Mouse (Mus musculus) bone marrow, adult 2 months (tissue): ENCODE measurements at regions not wholly inside any gene's neighbourhood (a gene's known extent, or its start where the extent isn't known, plus 50 kb on each side); places are given as distances from the start of the nearest gene placed in this dataset.

ENCODE experiments used
- H3K27ac ChIP-seq: fragments of 200-500 bp; 2 replicates; pipeline ENCODE4 v1.5.1; 2012; ENCODE audit warnings: low read depth, mild to moderate bottlenecking, control low read depth, inconsistent platforms, low read length; ENCODE audit not compliant: control insufficient read depth, poor library complexity, insufficient read depth
- H3K4me1 ChIP-seq: fragments of 200-500 bp; 2 replicates; pipeline ENCODE4 v1.6.1; 2011; ENCODE audit warnings: low read length; ENCODE audit not compliant: control insufficient read depth, insufficient read depth
- H3K4me3 ChIP-seq: fragments of 200-500 bp; replicated peaks from 2 replicates; pipeline ENCODE3; 2011; ENCODE audit warnings: mild to moderate bottlenecking, low read depth, low read length, control low read depth; ENCODE audit not compliant: control insufficient read depth
- CTCF ChIP-seq: fragments of 200-500 bp; IDR thresholded peaks from 2 replicates; pipeline ENCODE4 v1.5.1; 2011; ENCODE audit warnings: low read length, control low read depth; ENCODE audit not compliant: control insufficient read depth, insufficient read depth
- POLR2A ChIP-seq: fragments of 200-500 bp; IDR thresholded peaks from 2 replicates; pipeline ENCODE4 v1.6.1; 2011; ENCODE audit warnings: low read depth, mild to moderate bottlenecking, control low read depth, low read length, borderline replicate concordance; ENCODE audit not compliant: control insufficient read depth
- WGBS: fragments of 180-500 bp; shearing (Covaris S2); methylation state at CpG from one replicate; pipeline ENCODE4 v1.1.7; 2018; 5-methylcytosine and 5-hydroxymethylcytosine counted together

GRCm38 (mm10) chr16:77885060-77885679 lies 283.3 kb upstream of the Gm11146 start:
- H3K27ac ChIP-seq, result no peak overlapping the region
- H3K4me1 ChIP-seq, result no peaks in the 10 kb centered on the region
- TF ChIP-seq POLR2A (no peak), CTCF (no peak)
- 83% methylated on average over 15 of the region's 15 CpGs for WGBS
- no peak overlapping the region for H3K4me3 ChIP-seq

DNA sequence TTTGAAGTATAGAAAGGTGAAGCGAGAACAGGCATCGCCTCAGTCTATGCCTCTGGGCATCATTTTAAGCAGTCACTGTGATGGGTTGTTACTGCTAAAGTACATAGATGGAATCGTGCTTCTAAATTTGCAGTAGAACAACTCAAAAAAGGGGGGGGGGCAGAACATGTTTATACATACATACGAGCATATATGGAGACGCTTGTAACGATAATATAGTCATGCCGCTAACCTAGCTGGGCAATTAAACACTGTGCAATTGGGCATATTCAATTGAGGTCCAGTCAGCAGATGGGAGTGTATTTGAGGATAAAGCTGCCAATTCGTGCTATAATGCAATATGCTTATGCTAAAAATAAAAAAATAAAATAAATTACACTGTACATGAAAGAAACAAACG lies 282.6 kb upstream of the Gm11146 start:
- no peak overlapping the region for H3K4me3 ChIP-seq
- TF ChIP-seq POLR2A (no peak), CTCF (no peak)
- WGBS, result 85% methylated on average over 9 of the region's 9 CpGs
- H3K4me1 ChIP-seq, result no peaks in the 10 kb centered on the region
- no peak overlapping the region for H3K27ac ChIP-seq

- H3K4me1 ChIP-seq, result no peaks in the 10 kb centered on the region
- WGBS, result 65% methylated on average over 1 of the region's 1 CpGs
- no peak overlapping the region for H3K4me3 ChIP-seq
- TF ChIP-seq POLR2A, result no peak
- no peak for TF ChIP-seq CTCF
- no peak overlapping the region for H3K27ac ChIP-seq
Observed at GRCm38 (mm10) chr16:77877006-77877405, 275.1 kb upstream of the Gm11146 start.

- no peak for TF ChIP-seq CTCF
- no peak for TF ChIP-seq POLR2A
- no peak overlapping the region for H3K27ac ChIP-seq
- H3K4me3 ChIP-seq, result no peak overlapping the region
- no peaks in the 10 kb centered on the region for H3K4me1 ChIP-seq
- 77% methylated on average over 5 of the region's 5 CpGs for WGBS
Observed at GRCm38 (mm10) chr16:77863246-77863645, 261.4 kb upstream of the Gm11146 start.

DNA sequence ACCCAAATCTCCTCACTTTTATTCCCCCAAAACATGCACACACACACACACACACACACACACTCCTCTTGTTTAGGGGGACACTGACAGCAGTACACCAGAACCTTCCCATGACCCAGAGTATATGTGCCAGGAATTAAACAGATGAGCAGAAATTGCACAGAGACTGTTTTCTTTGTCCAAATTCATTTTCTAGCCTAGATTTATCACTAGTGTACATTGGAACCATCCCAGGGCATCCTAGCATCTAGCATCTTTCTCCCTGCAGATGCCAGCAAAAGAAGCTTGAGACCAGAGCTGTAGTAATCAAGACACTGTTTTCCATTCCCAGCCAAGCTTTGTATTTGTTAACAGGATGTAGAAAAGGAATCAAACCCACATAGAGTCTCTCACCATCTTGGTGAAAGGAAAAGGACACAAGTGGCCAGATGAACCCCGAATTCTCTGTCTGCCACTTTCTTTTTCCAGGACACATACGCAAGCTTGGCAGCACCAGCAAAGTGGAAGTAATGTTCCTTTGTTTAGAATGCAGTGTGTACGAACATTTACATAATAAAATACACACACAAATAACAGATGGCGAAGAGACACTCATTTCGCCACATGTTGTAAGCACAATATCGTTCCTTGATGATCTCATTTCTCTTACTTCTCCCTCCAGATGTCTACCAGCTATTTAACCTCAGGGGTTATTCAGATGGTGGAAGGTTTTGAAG lies 250.3 kb upstream of the Gm11146 start:
- 83% methylated on average over 6 of the region's 6 CpGs for whole genome bisulfite sequencing
- no peak overlapping the region for H3K27ac ChIP-seq
- H3K4me1 ChIP-seq, result no peaks in the 10 kb centered on the region
- no peak for TF ChIP-seq CTCF
- no peak for TF ChIP-seq POLR2A
- H3K4me3 ChIP-seq, result no peak overlapping the region

- H3K4me3 ChIP-seq, result no peak overlapping the region
- no peaks in the 10 kb centered on the region for H3K4me1 ChIP-seq
- no peak overlapping the region for H3K27ac ChIP-seq
- 73% methylated on average over 13 of the region's 13 CpGs for WGBS
- TF ChIP-seq CTCF (no peak), POLR2A (no peak)
Observed at GRCm38 (mm10) chr16:77851206-77852065, 249.5 kb upstream of the Gm11146 start.

DNA sequence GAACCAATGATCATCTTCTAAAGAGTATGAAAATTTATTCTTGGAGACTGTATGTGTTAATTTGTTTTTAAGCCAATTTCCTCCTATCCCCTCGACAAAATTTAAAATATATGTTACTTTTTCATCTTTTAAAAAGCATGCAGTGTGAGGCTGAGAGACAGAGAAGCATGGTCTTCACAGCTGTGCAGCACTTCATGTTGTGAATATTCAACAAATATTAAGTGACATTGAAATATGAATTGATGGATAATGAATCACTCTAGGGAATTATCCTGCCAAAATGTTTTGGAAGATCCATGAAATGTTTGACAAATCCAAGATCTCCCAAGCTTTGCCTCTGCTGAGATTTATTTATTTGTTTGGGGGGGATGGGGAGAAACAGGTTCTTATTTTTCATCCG lies 233.9 kb upstream of the Gm11146 start:
- Histone ChIP-seq H3K4me3 (no peak overlapping the region), H3K27ac (no peak overlapping the region), H3K4me1 (no peaks in the 10 kb centered on the region)
- TF ChIP-seq CTCF (no peak), POLR2A (no peak)
- 73% methylated on average over 2 of the region's 2 CpGs for WGBS

GRCm38 (mm10) chr16:77827322-77828117 lies 225.6 kb upstream of the Gm11146 start:
- Histone ChIP-seq H3K4me1 (no peaks in the 10 kb centered on the region), H3K27ac (no peak overlapping the region), H3K4me3 (no peak overlapping the region)
- 69% methylated on average over 4 of the region's 4 CpGs for WGBS
- TF ChIP-seq POLR2A, result no peak
- TF ChIP-seq CTCF, result no peak
